Mouse (Mus musculus) brain, adult 2 months (tissue): ENCODE measurements at regions not wholly inside any gene's neighbourhood (a gene's known extent, or its start where the extent isn't known, plus 50 kb on each side); places are given as distances from the start of the nearest gene placed in this dataset.
A peak's percentile ranks its signal among the peaks of the same experiment; 100 is the strongest.

ENCODE experiments used
- DNase-seq: peaks from one replicate; pipeline ENCODE4 v3.0.0; 2011; ENCODE audit warnings: low read depth, low spot score

DNA sequence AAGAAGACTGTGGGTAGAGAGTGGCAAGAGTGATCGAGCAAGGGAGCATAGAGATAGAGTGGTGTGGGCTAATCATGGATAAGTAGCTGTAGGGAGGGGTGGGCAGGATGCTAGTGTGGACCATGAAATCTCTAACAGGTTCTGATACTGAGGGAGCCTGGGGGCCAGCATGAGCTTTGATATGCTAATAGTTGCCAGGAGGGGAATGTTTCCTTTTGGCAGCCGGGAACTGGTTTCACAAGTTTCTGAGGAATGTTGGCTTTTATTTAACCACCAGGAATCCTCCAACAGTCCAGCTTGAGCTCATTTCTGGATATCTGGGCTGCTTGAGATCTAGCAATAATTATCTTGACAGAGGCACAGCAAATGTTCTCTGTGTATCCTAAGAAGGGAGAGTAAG lies 167.7 kb upstream of the Fggy start:
- DNase-seq = no peak

DNA sequence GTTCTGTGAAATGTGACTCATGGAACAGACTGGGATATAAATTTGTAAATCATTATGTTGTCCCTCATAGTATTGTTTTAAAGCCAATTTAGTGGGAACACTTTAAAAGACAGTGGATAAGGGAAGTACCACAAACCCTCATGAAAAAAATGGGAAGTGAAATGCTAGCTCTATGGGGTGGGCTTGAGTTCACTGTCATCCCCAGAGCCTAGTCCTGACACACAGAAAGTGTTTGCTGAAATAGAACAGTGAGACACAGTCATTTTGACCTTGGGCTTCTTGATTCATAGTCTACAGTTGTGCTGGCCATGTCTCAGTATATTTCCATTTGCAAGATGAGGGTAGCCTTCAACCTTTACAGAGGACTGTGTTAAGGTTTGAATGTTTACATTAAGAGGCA lies 166.8 kb upstream of the Fggy start:
- DNase-seq = no peak

- DNase-seq = no peak
Observed at GRCm38 (mm10) chr4:95395746-95396145, 161.6 kb upstream of the Fggy start.

GRCm38 (mm10) chr4:95398301-95398700 lies 159.0 kb upstream of the Fggy start:
- DNase-seq = no peak

DNA sequence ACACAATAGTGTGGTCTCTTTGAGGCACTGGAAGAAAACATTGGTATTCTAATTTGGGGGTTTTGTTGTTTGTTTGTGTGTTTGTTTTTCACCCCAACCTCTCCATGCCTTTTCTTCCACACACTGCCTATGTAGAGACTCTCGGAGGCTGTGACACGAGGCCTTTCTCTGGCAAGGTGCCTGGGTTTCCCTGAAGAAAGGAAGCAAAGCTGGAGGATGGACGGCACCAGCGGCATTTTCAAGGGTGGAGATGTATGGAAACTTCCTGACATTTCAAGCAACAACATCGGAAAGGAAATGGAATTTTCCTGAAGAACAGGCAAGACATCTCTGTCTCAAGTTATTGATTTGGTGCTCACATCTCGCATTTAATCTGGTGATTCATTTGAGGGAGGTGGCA lies 155.0 kb upstream of the Fggy start:
- DNase-seq = no peak

DNA sequence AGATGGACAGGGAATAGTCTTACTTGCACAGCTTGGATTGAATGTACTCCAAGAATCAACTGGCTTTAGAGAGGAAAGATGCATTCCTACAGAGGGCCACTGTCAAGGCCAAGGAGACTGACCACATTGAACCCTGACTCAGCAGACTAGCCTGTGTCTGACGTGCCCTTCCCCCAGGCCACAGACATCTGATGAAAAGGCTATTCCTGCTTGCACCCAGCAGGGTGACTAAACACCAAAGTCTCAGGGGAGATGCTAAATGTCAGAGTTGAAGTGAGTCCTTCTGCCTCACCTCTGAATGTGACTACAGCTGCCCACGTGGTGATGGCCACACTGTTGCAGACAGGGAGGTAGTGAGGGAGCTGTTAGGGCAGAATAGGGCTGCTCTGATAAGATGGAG lies 140.2 kb upstream of the Fggy start:
- no peak for DNase-seq

DNA sequence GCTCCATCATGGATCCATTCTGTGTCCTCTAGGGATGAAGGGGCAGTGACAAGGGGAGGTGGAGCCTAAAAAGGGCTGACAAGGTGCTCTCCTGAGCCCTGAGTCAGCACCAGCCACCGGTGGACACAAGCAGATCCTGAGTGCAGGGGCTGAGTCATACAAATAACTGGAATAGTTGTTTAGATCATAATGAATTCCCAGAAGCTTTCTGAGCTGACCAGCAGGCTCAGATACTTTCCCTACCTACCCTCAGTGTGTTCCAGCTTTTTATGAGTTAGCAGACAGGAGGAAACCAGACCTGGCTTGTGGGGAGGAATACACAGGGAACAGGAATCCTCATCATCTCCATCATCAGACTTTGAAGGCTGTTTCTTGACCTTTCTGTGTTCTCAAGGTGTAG lies 130.7 kb upstream of the Fggy start:
- DNase-seq = no peak

- DNase-seq = no peak
Observed at GRCm38 (mm10) chr4:95434543-95434942, 122.8 kb upstream of the Fggy start.

GRCm38 (mm10) chr4:95435080-95435479 lies 122.2 kb upstream of the Fggy start:
- DNase-seq = no peak

DNA sequence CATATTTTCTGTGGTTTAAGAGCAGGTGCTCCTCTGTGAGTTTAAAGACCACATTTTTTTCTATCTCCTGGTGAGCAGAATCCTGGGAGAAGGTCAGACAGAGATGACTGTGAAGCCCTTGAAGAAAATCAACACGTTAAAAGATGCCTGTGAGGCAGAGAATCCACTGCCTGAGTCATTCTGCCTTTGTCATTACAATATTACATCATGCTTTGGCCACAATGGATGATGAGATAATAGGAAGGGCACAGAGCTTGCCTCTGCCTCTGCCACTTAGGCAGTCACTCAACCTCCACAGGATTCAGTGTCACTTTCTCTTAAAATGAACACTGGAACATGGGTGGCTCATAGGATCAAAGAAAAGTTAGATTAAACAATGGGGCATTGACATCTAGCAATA lies 117.5 kb upstream of the Fggy start:
- DNase-seq = peak; percentile 14

DNA sequence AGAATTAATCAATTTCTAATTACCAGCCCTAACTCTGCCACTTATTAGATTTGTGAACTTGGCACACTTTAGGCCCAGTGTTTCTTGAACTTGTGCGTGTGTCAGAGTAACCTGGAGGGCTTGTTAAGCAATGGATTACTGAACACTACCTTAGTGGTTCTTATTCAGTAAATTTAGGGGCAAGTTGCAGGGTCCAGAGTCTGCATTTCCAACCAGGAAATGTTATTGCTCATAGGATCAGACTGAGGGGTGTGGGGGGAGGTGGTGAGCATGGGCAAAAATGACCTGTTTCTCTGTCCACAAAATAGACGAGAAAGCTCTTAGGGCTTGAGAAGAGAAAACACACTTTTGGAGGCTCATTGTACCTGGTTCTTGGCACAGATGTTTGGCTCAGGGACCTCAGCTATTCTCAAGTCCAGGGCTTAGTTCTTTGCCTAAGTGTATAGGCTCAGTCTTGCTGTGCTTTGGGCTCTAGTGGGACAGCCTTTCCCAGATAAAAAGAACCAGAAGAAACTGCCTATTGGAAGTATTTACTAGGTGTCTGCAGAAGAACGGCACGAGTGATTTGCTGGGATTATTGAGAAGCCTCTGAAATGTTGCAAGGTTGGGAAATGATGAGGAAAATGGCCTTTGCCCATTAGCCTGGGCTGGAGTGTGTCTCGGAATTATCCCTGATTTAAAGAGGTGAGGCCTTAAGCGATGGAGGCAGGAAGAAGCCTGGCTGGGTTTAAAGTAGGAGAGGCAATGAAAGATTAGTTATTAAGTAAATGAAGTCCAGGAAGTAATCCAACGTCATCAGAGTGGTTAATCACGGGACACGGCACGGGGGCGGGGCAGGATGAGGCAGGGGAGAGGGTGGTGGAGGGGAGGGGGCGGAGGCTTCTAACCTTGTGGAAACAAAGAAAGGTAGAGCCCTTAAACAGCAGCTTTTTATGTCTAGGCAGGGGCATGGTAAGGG lies 113.2 kb upstream of the Fggy start:
- no peak for DNase-seq

- DNase-seq = no peak
Observed at GRCm38 (mm10) chr4:95450286-95450685, 107.0 kb upstream of the Fggy start.

DNA sequence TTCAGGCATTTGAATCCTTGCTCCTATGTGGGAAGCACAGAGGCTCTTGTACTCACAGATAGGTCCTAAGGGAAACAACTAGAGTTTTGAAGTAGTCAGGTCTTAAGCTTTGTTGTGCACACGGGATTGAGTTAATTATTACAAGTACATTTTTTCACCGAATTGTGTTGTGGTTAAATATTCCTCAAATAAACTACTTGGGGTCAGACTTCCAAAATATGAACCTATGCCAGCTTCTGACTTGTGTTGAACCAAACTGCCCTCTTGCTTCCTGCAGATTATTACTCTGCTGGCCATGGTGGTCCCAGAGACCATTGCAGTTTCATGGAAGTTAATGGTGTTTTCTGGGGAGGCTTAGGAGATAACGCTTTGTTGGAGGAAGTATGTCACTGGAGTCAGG lies 105.5 kb upstream of the Fggy start:
- no peak for DNase-seq

DNA sequence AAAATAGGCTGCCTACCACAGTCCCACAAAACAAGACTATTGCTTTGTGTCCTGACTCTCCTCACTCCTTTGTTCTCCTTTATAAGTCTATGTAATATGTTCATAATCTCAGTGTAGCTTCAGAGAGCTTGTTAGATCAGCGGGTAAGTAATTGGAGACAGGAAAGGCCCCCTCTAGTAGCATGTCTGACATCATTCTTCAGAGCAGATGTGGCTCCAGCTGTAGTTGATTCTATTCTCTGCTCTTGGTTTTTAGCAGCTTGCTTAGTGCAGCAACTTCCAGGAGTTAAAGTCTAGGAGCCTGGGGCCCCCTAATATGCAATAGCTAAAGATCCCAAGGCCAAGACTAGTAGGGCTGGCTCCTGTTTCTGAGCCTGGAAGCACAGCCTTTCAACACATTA lies 101.0 kb upstream of the Fggy start:
- no peak for DNase-seq

DNA sequence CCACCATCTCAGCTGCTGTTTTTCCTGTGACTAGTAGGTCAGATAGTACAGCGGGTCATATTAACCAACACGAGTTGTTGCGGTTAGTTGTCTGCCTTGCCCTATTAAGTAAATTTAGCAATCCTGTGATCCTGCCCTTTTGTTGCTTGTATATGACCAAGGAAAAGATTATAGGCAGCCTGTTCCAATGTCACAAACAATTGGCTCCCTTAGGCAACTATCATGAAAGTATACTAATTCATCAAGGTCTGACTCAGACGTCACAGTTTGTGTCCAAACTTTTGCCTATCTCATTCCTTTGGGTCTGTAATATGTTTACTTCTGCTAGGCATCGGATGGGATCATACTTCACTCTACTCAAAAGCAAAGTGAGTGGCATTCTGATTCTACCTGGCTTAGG lies 100.4 kb upstream of the Fggy start:
- no peak for DNase-seq

- DNase-seq = no peak
Observed at GRCm38 (mm10) chr4:95462476-95462875, 94.8 kb upstream of the Fggy start.

DNA sequence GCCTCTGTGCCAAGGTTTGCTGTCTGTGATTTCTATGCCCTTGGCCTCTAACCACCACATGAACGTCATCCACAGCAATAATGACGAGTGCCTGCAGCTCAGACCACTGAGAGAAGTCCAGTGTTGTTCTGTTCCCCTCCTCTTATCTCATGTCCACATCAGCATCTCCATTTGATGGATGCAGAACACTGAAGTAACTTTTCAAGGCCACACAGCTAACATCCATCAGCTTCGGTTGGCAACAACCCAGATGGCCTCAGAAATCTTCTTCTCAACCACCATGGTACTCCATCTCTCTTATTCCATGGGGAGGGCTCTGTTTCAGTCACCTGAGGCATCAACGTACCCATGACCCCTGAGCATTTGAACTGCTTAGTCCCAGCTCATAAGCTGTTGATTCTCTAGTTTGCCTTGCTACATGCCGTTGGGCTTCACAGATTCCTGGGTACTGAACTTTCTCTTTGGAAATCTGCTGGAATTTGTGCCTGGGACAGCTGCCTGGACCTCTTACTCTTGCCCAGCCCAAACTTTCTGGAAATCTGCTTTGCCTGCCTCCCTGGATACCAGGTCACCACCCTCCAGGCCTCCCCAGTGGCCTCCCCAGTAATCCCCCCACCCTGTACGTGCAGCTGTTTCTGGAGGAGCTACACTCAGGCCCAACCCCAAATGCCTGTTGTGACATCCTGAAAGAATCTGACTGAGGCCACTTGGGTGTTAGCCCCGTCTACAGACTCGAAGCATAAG lies 94.1 kb upstream of the Fggy start:
- DNase-seq = no peak

DNA sequence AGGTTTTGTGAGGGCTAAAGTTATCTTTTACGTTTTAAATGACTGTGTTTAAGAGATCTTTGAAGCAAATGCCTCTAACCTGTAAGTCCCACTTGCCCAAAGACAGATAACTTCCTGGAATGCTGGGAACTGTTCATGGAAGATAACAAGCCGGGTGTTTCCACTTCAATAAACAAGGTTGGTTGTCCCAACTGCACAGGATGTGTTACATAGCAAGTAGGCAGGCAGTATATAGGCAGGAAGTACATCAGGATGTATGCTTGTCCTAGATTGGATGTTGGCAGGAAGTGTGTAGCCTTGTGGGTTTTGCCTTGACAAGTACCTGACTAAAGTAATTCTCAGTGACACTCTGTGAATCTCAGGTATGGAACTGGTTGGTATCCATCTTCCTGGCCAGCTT lies 90.7 kb upstream of the Fggy start:
- DNase-seq = no peak

DNA sequence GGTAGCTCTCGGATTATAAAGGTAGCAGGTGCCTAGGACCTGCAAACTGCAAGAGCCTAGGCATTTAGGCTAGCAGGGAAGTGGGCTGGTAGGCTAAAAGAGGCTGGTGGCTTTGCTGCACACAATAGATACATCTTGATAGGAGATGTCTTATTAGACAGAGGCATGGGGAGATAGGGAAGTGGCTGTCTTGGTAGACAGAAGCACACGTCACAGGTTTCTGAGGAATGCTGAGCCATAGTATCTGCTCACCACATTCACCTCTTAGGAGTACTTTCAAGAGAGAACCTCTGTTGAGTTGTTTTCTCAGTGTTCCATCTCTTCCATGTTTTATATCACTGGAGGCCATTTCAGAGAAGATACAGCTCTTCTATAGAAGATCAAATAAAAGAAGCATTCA lies 89.8 kb upstream of the Fggy start:
- DNase-seq = no peak

DNA sequence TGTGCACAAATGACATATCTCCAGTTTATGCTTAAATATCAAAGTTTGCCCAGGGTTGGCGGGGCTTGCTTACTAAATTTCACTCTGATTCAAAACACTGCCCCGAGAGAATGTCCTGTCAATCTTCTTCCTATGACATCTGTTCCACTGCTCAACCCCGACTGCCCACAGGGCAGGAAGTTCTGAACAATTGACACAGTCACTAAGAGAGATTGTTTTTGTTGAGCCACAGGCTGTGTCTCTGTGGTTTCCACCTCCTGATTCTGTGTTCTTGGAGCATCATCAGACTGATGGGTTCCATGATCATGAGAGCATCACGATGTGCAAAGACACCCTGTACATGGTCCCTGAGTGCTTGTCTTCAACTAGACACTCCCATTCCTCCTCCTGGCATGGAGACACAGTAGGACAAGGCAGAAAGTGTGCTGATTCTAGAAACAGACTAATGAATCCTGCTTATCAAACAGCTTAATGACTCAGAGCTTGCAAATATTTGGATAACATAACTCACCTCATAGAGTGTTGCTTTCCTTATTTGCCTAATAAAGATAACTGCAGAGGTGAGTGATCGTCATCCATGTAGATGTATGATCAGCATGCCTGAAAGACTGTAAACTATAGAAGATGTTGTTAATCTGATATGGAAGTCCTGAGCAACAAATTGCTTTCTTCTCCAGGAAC lies 82.4 kb upstream of the Fggy start:
- DNase-seq = no peak

GRCm38 (mm10) chr4:95476071-95476724 lies 81.1 kb upstream of the Fggy start:
- DNase-seq = peak; percentile 6

DNA sequence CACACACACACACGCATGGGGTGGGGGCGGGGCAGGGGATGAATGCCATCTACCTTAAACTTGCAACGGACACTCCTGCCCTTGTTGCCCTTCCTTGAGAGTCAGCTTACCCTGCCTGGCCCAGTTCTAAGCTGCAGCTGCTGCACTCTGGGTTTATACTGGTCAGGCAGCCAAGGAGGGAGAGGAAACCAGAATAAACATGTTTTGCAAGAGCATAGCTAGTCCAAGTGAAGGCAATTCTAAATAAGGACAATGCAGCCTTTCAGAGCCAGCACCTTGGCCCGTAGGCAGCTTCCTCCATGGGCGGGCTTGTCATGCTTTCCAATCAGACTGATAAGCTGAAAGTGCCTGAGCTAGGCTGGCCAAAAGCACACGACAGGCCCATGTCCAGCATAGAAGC lies 73.7 kb upstream of the Fggy start:
- DNase-seq = peak; percentile 10
